Mouse (Mus musculus) frontal cortex, postnatal 25 days (tissue): ENCODE measurements around the gene Lrrfip2.

Source experiments
- DNase-seq, 2 experiments: peaks; one replicate each; pipeline ENCODE4 v3.0.0; 2022; ENCODE audit warnings: low spot score in 2 of 2

The Lrrfip2 gene

DNA sequence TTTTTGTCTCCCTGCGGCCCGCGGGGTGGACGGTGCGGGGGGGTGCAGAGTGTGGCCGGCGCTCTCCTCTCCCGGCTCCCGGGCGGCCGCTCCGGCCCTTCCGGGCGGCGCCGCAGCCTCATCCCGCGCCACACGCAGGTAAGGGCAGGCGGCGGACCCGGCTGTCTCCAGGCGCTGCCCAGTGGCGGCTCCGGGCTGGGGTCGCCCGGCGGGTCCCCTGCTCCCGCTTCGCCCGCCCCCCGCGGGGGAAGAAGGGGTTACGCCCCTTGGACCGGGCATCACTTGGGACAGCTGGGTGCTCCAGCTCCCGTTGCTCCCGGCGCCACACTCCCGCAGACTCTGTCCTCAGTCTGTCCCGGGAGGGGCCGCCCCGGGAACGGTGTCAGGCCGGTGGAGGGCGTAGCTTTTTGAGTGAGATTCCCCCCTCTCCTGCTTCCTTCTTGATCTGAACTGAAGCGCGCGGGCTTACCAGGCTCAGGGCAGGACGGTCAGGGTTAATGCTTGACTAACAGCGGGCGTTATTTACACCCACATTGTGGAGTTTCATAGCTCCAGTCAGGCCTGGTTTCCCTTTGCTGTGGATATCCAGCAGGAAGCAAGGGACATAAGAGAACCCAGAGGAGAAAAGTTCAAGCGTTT is 979 bp downstream of the Lrrfip2 start:
- peak in 1 of 2 experiments; percentile 10 for DNase-seq

DNA sequence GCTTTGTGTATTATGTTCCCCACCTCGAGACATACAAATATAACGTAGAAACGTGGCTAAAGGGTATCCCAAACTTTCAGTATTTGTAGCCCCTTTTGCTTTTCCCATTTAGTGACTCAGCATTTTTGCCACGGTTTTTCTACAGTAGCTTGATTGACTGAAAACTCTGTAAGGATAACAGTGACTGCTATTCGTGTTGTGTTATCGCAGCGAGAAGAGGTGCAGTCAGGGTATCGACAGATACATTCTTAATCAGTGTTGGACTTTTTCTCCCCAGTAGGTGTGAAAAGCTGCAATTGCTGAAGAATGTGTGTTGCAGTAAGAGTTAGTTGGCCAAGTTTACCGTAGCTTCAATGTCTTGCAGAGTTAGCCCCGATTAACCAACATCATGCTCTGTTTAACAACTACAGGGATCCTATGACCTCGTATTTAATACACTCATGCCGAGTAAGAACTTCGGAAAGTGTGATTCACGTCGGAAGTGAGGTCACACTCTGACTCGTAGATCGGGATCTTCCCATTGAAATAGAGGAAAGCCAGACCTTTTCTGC is 1.6 kb downstream of the Lrrfip2 start:
- no peak for DNase-seq

GRCm38 (mm10) chr9:111122446-111122845 is 5.1 kb downstream of the Lrrfip2 start:
- DNase-seq, result no peak

- DNase-seq, result no peak
Measured at GRCm38 (mm10) chr9:111123336-111123735, 5.9 kb downstream of the Lrrfip2 start.

GRCm38 (mm10) chr9:111124440-111124839 is 7.0 kb downstream of the Lrrfip2 start:
- no peak for DNase-seq

- DNase-seq, result no peak
Measured at GRCm38 (mm10) chr9:111126735-111127134, 9.3 kb downstream of the Lrrfip2 start.

DNA sequence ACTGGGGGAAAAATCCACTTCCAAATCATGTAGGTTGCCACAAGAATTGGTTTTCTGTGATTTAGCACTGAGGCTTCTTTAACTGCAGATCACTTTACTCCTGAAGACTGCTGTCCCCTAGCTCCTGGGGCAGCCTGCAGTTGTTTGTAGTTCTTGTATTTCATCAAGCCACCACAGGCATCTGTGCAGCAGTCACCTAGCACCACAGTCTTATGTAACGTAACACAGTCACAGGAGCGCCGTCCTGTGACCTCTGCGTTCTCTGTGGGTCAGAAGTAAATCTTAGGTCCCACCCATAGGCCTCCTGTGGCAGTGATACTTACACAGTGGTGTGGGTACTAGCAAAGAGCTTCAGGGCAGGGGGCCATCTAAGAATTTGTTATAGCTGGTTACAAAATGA is 10.4 kb downstream of the Lrrfip2 start:
- DNase-seq, result no peak

- DNase-seq, result no peak
Measured at GRCm38 (mm10) chr9:111130126-111130525, 12.7 kb downstream of the Lrrfip2 start.

DNA sequence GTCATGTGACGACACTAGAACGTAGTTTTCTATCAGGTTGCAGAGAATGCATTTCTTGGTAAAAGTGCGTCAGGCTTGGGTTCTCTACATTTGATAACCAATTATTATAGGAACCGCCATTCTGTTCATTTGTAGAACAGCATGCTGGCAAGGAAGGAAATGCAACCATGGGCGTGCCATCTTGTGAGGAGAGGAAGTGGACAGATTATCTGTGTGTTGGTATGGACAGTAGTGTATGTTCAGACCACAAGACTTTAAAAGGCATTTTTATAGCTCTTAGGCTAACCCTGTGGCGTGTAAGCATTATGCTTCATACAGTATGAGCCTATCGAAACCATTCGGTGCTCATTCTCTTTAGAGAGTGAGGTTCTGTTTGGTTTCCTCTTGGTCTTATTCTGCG is 20.8 kb downstream of the Lrrfip2 start:
- no peak for DNase-seq

GRCm38 (mm10) chr9:111142721-111143120 is 25.3 kb downstream of the Lrrfip2 start:
- no peak for DNase-seq

DNA sequence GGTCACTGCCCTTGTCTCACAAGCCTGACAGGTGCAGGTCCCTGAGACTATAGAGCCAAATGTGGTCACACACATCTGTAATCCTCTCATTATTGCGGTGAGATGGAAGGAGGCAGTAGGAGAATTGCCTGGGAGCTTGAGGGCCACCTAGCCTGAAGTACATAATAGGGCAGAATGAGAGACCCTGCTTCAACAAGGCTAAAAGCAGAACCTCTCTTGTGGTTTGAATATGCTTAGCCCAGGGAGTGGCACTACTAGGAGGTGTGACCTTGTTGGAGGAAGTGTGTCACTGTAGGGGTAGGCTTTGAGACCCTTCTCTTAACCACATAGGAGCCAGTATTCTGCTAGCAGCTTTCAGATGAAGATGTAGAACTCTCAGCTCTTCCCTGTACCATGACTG is 26.0 kb downstream of the Lrrfip2 start:
- DNase-seq, result no peak

DNA sequence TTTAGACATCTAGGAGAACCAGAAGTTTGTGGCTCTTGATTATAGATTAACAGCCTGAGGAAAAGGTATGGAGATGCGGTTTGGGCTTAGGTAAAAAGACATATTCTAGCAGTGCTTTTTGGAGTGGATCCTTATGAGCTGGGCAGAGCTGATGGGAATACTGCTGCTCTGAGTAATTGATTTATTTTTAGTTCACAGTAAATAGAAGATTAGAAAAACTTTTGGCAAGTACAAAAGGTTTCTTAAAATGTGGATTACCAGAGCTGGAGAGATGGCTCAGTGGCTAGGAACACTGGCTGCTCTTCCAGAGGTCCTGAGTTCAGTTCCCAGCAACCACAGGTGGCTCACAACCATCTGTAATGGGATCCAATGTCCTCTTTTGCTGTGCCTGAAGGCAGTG is 27.3 kb downstream of the Lrrfip2 start:
- DNase-seq, result no peak

DNA sequence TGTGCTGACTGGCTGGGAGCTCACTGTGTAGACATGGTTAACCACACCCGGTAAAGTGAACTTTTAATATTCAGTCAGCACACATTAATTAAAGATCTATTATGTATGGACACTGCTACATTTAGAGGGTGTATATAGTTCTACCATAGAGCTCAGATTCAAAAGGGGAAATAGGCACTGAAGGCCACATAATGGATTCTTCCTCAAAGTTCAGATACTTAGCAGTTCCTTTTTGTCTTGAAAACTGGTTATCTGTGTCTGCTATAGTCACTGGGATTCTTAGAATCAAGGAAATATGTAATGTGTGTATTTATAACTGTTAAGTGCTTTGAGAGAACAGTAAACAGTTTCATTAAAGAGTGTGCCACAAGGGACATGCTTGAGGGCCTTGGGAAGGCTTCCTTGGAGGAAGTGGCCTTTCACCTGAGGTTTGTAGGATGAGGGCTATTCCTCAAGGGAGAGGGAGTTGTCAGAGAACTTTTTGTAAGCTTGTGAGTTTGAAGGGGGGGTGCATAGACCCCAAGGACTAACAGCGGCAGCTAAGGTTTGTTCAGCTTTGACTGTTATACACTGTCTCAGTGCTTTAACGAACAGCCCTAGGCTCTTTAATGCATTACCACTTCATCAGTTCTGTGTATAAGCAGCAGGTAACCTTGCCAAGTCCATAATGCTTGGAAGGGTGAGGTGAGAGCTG is 28.3 kb downstream of the Lrrfip2 start:
- DNase-seq, result no peak

GRCm38 (mm10) chr9:111146216-111146798 is 28.9 kb downstream of the Lrrfip2 start:
- no peak for DNase-seq

- DNase-seq, result no peak
Measured at GRCm38 (mm10) chr9:111148006-111148405, 30.6 kb downstream of the Lrrfip2 start.

GRCm38 (mm10) chr9:111148414-111148813 is 31.0 kb downstream of the Lrrfip2 start:
- no peak for DNase-seq

DNA sequence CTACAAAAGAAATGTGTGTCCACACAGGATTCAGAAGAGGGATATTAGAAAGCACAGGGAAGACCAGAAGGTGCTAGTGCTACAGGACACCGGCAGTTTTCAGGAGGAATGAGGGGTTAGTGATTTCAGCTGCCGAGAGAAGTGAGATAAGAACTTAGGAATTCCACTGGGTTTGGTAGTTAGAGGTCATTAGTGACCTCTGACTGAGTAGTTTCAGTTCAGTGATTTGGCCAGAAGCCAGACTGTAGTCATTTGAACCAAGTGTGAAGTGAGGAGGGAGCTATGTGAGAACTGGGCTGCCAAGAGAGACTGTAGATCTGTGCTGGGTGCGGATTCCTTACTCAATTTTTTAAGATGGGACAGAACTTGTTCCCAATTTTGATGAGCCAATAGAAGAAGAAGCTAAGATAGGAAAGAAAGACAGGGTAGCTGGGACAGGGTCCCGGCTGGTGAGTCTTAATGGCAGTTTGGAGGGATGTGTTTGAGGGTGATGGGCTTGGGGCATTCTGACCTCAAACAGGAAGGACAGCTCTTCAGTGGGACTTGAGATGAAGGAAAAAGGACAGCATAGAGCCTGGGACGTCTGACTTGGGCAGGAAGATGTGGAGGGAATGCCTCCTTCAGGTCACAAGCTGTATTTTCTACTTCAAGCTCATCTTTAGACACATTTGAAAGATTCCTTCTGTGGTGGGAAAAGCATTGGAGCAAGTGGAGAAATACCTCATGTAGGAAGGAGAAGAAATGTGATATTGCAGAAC is 32.0 kb downstream of the Lrrfip2 start:
- no peak for DNase-seq

- DNase-seq, result no peak
Measured at GRCm38 (mm10) chr9:111152314-111152897, 35.0 kb downstream of the Lrrfip2 start.

GRCm38 (mm10) chr9:111153026-111153425 is 35.6 kb downstream of the Lrrfip2 start:
- no peak for DNase-seq

- no peak for DNase-seq
Measured at GRCm38 (mm10) chr9:111155764-111156458, 38.5 kb downstream of the Lrrfip2 start.

GRCm38 (mm10) chr9:111159562-111159961 is 42.2 kb downstream of the Lrrfip2 start:
- DNase-seq, result no peak
